Mouse (Mus musculus) cortical plate, adult 2 months (tissue): ENCODE measurements at regions not wholly inside any gene's neighbourhood (a gene's known extent, or its start where the extent isn't known, plus 50 kb on each side); places are given as distances from the start of the nearest gene placed in this dataset.

Experiments used
- H3K27ac ChIP-seq: fragments of 200-500 bp; 2 replicates; pipeline ENCODE4 v1.5.1; 2012; ENCODE audit warnings: low read length, control low read depth, inconsistent platforms; ENCODE audit not compliant: insufficient read depth
- H3K4me1 ChIP-seq: fragments of 200-500 bp; 2 replicates; pipeline ENCODE4 v1.6.1; 2011; ENCODE audit warnings: low read length; ENCODE audit not compliant: control insufficient read depth, insufficient read depth
- H3K4me3 ChIP-seq: fragments of 200-500 bp; 2 replicates; pipeline ENCODE4 v1.5.1; 2011; ENCODE audit warnings: mild to moderate bottlenecking, low read length, control low read depth; ENCODE audit not compliant: insufficient read depth
- CTCF ChIP-seq: fragments of 200-500 bp; IDR thresholded peaks from 2 replicates; pipeline ENCODE4 v1.5.1; 2011; ENCODE audit warnings: mild to moderate bottlenecking, control low read depth, low read length; ENCODE audit not compliant: insufficient read depth; ENCODE audit errors: extremely low read depth
- POLR2A ChIP-seq: fragments of 200-500 bp; IDR thresholded peaks from 2 replicates; pipeline ENCODE4 v1.6.1; 2011; ENCODE audit warnings: mild to moderate bottlenecking, low read length, control low read depth; ENCODE audit not compliant: insufficient read depth; ENCODE audit errors: extremely low read depth

DNA sequence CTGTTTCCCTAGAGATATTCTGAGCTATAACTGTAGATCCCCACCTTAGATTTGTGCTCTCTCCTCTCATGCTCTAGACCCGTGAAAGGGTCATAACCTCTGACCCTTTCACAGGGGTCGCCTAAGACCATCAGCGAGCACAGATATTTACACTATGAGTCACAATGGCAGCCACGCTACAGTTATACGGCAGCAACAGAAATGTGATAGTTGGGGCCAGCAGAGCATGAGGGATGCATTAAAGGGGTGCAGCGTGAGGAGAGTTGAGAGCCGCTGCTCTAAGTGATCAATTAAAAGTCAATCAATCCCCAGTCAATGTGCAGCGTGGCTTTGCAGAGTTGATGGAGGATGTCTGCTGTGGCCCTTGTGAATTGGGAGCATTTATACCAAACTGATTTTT is 112.7 kb upstream of the Foxn2 start:
- H3K4me1 ChIP-seq, result no peaks in the 10 kb centered on the region
- H3K4me3 ChIP-seq, result no peak overlapping the region
- TF ChIP-seq CTCF, result no peak
- no peak for TF ChIP-seq POLR2A
- H3K27ac ChIP-seq, result 0 out of 2 replicates have a peak overlapping the region, but pooled peaks have one; percentile 4

DNA sequence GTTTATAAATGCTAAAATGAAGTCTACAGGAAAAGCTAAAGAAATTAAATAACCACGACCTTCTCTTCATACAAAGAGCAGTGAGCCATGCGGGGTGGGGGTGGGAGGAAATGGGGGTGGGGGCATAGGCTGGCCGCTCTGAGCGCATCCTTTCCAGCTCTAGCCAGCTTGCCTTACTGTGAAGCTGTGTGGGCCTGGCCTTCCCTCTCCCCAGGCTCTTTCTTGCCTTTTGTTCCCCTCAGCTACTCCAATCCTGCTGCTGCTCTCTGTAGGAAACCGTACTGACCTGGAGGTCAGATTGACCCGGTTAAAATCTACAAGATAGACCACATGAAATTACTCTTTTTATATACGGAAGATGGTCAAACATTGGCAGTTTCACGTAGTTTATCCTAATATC is 111.7 kb upstream of the Foxn2 start:
- Histone ChIP-seq H3K27ac (no peak overlapping the region), H3K4me3 (no peak overlapping the region), H3K4me1 (no peaks in the 10 kb centered on the region)
- TF ChIP-seq POLR2A (no peak), CTCF (no peak)

DNA sequence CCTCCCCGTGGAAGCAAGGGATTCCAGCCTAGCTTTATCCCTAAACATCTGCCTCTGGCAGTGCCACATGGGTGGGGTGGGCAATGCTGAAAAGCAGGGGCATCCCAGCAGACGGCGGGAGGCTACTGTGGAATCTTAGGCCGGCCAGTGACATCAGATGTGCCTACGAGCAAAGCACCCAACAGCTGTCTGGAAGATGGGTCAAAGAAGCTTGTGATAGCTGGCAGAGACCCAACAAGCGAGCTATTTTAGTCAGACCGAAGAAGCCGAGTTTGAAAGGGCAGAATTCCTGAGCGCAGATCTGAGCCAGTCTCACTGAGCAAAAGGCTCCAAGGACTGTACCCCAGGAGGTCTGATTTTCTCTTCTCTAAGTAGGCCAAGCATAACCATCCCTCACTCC is 110.8 kb upstream of the Foxn2 start:
- Histone ChIP-seq H3K4me1 (no peaks in the 10 kb centered on the region), H3K4me3 (no peak overlapping the region), H3K27ac (no peak overlapping the region)
- TF ChIP-seq POLR2A (no peak), CTCF (no peak)

DNA sequence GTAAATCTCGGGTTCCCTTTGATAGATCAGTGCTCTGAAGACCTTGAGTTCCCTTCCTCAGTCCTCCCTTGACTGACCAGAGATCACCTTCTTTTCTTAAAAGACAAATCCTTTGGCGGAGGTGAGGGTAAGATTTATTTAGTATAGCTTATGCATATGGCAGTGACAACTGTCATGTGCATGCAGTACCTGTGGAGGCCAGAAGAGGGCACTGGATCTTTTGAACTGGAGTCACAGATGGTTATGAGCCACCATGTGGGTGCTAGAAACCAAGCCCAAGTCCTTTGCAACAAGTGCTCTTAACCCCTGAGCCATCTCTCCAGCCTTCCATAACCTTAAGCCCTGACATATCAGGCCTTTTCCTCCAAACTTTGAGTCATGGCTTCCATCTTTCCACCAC is 110.4 kb upstream of the Foxn2 start:
- Histone ChIP-seq H3K27ac (no peak overlapping the region), H3K4me3 (no peak overlapping the region), H3K4me1 (no peaks in the 10 kb centered on the region)
- TF ChIP-seq CTCF (no peak), POLR2A (no peak)

DNA sequence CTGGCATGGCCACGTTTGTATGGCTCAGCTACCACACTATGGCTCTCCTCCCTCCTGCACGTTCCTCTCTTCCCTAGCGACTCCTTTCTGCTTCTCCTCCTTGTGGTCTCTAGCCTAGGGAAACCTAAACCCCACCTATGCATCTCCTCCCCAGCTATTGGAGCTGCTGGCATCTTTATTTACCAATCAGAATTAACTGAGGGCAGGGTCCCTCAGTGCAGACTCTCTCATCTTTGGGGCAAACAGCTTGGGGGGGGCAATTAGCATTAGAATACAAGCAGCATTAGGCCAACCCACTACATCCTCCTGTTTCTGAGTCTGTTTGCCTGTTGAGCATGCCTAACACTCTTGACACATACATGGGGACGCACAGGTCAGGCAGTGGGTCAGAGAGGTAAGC is 106.7 kb upstream of the Foxn2 start:
- no peak overlapping the region for H3K27ac ChIP-seq
- TF ChIP-seq POLR2A, result no peak
- no peak for TF ChIP-seq CTCF
- H3K4me1 ChIP-seq, result peaks cover 5% of the 10 kb centered on the region
- no peak overlapping the region for H3K4me3 ChIP-seq

DNA sequence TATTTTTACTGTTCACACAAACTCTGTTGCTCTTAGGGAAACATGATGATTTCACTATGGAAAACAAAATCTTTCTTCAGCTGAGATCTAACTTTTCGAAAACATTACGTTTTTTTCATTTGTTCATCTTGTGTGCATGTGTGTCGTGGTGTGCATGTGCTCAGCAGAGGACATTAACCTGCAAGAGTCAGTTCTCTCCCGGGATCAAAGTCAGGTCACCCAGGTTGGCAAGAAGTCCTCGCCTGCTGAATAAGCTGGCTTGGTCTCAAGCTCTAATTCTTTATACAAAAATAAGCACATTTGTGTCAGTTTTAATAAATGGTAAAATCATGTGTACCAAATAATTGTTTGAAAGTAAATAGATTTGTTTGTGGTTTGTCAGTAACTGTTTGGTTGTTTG is 105.2 kb upstream of the Foxn2 start:
- TF ChIP-seq POLR2A, result no peak
- TF ChIP-seq CTCF, result no peak
- H3K4me1 ChIP-seq, result peaks cover 5% of the 10 kb centered on the region
- H3K4me3 ChIP-seq, result no peak overlapping the region
- H3K27ac ChIP-seq, result no peak overlapping the region

DNA sequence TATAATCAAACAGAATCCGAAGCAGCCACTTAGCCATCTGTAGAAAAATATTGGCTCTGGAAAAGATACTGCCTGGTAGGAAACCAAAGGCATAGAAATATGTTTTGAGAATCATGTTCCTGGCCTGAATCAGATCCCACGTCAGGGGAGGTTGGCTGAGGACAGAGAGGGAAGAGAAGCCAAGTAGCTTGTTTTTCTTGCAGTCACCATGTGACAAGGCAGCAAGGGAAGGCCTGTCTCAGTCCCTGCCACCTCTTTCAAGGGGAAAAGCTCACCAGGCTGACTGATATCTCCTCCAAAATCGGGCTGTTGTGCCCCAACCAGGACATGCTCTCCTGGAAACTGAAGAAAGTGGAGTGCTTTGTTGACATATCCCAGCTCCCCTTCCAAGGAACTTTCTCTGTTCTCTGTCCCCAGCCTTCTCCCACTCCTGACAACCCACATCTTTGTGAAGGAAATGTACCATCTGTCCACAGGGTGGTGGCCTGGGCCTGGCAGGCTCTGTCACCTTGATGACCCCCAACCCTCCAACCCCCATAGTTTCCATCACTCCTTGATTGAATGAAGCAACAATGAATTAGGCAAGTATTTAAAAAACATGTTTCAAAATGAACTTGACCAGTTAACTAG is 104.3 kb upstream of the Foxn2 start:
- TF ChIP-seq CTCF (no peak), POLR2A (no peak)
- Histone ChIP-seq H3K27ac (peak overlapping the region; percentile 27; the same call in 1 of the 2 replicates), H3K4me3 (no peak overlapping the region)

DNA sequence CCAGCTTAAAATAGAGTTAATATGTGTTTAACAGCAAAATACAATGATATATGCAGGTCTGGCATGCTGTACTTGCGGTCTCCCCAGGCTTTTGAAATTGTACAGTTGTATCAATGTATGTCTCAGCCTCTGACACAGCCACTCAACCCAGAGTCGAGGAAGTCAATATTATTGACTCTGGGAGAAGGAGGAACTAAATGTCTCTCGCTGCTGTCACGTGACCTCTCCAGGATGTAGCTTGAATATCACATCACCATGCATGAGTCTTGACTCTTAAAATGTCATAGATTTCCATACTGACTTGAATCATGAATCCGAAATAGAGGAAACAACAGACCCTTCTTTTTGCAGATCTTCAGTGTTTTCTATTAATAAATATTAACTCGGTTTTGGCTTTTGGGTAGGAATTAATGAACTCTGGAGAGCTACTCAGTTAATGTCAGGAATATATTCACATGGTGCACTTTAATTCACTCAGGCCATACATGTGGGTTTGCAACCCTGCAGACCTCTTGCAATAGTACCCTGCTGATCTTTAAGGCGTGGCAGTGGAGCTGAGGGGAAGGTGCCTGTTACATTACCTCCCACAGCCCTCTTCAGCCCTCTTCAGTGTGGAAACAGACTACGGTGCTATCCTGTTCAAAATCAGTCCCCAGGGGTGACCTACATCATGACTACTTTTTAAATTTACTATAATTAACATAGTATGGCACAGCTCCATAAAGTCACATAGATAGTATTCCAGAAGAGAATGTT is 102.7 kb upstream of the Foxn2 start:
- TF ChIP-seq POLR2A, result no peak
- TF ChIP-seq CTCF, result no peak
- Histone ChIP-seq H3K27ac (no peak overlapping the region), H3K4me1 (peaks cover 5% of the 10 kb centered on the region), H3K4me3 (no peak overlapping the region)

More for the DNA sequence above, 104.3 kb upstream of the Foxn2 start:
- peaks cover 5% of the 10 kb centered on the region for H3K4me1 ChIP-seq

DNA sequence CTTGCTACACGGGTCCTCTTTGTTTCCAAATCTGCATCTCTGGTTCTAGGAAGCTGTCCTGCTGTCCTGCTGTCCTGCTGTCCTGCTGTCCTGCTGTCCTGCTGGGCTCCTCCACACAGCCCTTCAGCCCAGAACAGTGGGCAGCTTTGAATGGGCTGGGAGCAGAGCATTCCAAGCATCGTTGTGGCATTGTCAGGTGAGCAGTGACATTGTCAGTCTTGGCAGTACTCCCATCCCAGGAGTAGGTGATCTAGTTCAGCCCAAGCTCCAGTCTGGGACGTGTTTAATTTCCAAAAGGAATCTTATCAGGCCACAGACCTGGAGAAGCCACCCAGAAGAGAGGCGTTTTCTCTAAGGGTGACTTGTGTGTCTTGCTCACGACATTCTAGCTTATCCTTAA is 99.4 kb upstream of the Foxn2 start:
- Histone ChIP-seq H3K4me1 (peaks cover 4% of the 10 kb centered on the region), H3K27ac (no peak overlapping the region), H3K4me3 (no peak overlapping the region)
- no peak for TF ChIP-seq CTCF
- no peak for TF ChIP-seq POLR2A

DNA sequence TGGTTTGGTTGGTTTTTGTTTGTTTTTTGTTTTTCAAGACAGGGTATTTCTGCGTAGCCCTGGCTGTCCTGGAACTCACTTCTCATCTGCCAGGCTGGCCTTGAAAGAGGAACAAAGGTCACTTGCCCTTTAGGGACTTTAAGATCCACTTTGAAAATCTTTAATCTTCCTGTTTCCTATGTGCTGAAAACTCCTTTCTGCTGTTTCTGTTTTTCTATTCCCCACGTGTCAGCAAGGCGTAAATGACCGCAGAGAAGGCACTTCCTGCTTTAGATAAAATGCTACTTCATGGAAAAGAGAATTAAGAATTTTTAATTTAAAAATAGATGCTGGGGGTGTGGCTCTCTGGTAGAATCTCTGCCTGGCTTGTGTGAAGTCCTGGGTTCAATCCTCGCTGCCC is 98.9 kb upstream of the Foxn2 start:
- no peak overlapping the region for H3K4me3 ChIP-seq
- no peaks in the 10 kb centered on the region; the same call in 1 of the 2 replicates for H3K4me1 ChIP-seq
- no peak overlapping the region for H3K27ac ChIP-seq
- TF ChIP-seq POLR2A, result no peak
- TF ChIP-seq CTCF, result no peak
